In the genomic region with DNA sequence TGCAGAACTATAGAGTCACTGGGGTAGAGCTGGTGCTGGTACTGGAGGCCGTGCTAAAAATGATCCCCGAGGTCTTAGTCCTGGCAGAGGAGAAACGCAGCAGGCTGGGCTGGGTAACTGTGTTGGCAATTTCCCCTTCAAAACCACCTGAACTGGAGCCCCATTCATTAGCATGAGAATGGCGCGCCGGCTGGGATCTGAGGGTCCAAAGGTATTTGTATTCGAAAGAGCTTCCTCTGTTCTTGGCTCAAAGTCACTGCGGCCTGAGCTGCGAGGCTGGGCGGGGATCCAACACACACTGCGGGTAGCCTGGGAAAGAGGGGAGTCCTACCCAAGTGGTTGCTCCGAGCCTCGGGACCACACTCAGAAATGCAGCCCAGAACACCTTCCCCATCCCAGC, we compare ENCODE assay signal across 11 mouse cellular contexts. TPM values are rescaled to one million over a fixed set of nuclear protein-coding genes. Genes with fewer than 3 reads are reported as not detected.
A peak's percentile ranks its signal among the peaks of the same experiment; 100 is the strongest.
DNase-seq lines count a peak whose midpoint lies in the region; ATAC-seq lines count a peak whose summit lies in the region.
"Had no signal": no experiment of that assay in that cellular context is flagged by ENCODE, and none has a peak within 500 bp of the region (broad histone marks: within the 10 kb centered on the region; RNA-seq: fewer than 3 reads in every experiment).

No protein-coding gene starts in this region.

- 0 out of 2 replicates have a peak, but pooled peaks cover 4% of the 10 kb centered on the region for H3K4me1 ChIP-seq in intestine, embryonic 14.5 days (replicated peaks; ENCODE audit: control insufficient read depth, insufficient read depth, low read length)
- H3K4me1 ChIP-seq in midbrain, embryonic 13.5 days (replicated peaks), result peaks cover 39% of the 10 kb centered on the region

- no peak overlapping the region for H3K4me3 ChIP-seq in intestine, embryonic 14.5 days (ENCODE audit: low read depth, low read length)
- H3K4me3 ChIP-seq in midbrain, embryonic 13.5 days (replicated peaks), result no peak overlapping the region
- H3K4me3 ChIP-seq: erythroblast, embryonic 14.5 days; limb, embryonic 12.5 days had no signal

- no peaks in the 10 kb centered on the region for H3K9me3 ChIP-seq in intestine, embryonic 14.5 days (ENCODE audit: control insufficient read depth, low read length)
- no peaks in the 10 kb centered on the region for H3K9me3 ChIP-seq in midbrain, embryonic 13.5 days
- H3K9me3 ChIP-seq: limb, embryonic 12.5 days had no signal

- no peaks in the 10 kb centered on the region for H3K36me3 ChIP-seq in intestine, embryonic 14.5 days (ENCODE audit: control insufficient read depth, insufficient read depth, low read length)
- no peaks in the 10 kb centered on the region for H3K36me3 ChIP-seq in midbrain, embryonic 13.5 days
- H3K36me3 ChIP-seq: limb, embryonic 12.5 days had no signal

- H3K27ac ChIP-seq in intestine, embryonic 14.5 days (ENCODE audit: low read depth), result no peak overlapping the region
- H3K27ac ChIP-seq in midbrain, embryonic 13.5 days, result peak overlapping the region; percentile 60
- H3K27ac ChIP-seq: limb, embryonic 12.5 days had no signal

- WGBS in intestine, embryonic 14.5 days, result 17% methylated on average over 13 of the region's 13 CpGs
- 2% methylated on average over 13 of the region's 13 CpGs for WGBS in midbrain, embryonic 13.5 days

- no peak overlapping the region for H3K4me2 ChIP-seq in intestine, embryonic 14.5 days (ENCODE audit: low read length)
- H3K4me2 ChIP-seq in midbrain, embryonic 13.5 days (replicated peaks), result 0 out of 2 replicates have a peak overlapping the region, but pooled peaks have one; percentile 13
- H3K4me2 ChIP-seq: limb, embryonic 12.5 days had no signal

- no peaks in the 10 kb centered on the region for H3K27me3 ChIP-seq in intestine, embryonic 14.5 days (replicated peaks; ENCODE audit: control insufficient read depth, insufficient read depth, low read length)
- H3K27me3 ChIP-seq in midbrain, embryonic 13.5 days, result no peaks in the 10 kb centered on the region

- H3K9ac ChIP-seq in intestine, embryonic 14.5 days (ENCODE audit: low read length), result no peak overlapping the region
- H3K9ac ChIP-seq in midbrain, embryonic 13.5 days (replicated peaks), result no peak overlapping the region
- H3K9ac ChIP-seq: limb, embryonic 12.5 days had no signal

- no peak for ATAC-seq in intestine, embryonic 14.5 days (replicated peaks; ENCODE audit: low FRiP score, low TSS enrichment, low read depth)
- ATAC-seq in midbrain, embryonic 13.5 days, result peak; percentile 70
- ATAC-seq in erythroid progenitor cell, adult 5-6 weeks (replicated peaks; ENCODE audit: low FRiP score, poor library complexity, severe bottlenecking), result no peak

- DNase-seq in heart, postnatal 4 days, result peak; percentile 47
- no peak for DNase-seq in heart, adult 11 months
- DNase-seq in cerebellum, postnatal 25 days, result peak; percentile 59 to 74
- peak; percentile 64 for DNase-seq in intestine, embryonic 14.5 days (ENCODE audit: low spot score)
- DNase-seq in heart, adult 18-20 months, result no peak
- DNase-seq in yolk sac, embryonic 10.5 days (ENCODE audit: low spot score), result no peak

RNA-seq across cellular contexts. Expression of a gene that starts 32.6 kb away (rescaled TPM):
- 10 to 100 TPM; 10.9 to 12.6 TPM for total RNA-seq in heart, postnatal 4 days (2021)
- polyA plus RNA-seq in intestine, embryonic 14.5 days (2014; fragmentation: Nextera tagmentation; extraction: Ambion mirVana), result 1.2 and 1.9 TPM in 2 replicates
- 2.9 and 5.2 TPM in 2 replicates for polyA plus RNA-seq in midbrain, embryonic 13.5 days (2015; fragmentation: Nextera tagmentation; extraction: Ambion mirVana)
- total RNA-seq in heart, adult 18-20 months (2021), result 10 to 100 TPM; 28.2 to 30.7 TPM
- not detected in 2 replicates for total RNA-seq in erythroid progenitor cell, adult 5-6 weeks (2015; ENCODE audit: low replicate concordance)
- total RNA-seq in erythroid progenitor cell, adult 5-6 weeks (2017; ENCODE audit: low replicate concordance), result not detected in 2 replicates
- total RNA-seq: MEL had no signal
- polyA plus RNA-seq: erythroblast, embryonic 14.5 days had no signal

Comparison
In these comparisons a context has a peak if more than half of its experiments do, and no peak if none do; other contexts are left out.
1. DNase-seq: peak in heart, postnatal 4 days (single experiment), cerebellum, postnatal 25 days (2 of 2) and intestine, embryonic 14.5 days (single experiment); none in heart, adult 11 months (single experiment), heart, adult 18-20 months (0 of 2) and yolk sac, embryonic 10.5 days (single experiment).
2. RNA of a gene that starts 32.6 kb away (total RNA-seq): 28.2 to 30.7 TPM in heart, adult 18-20 months and 10.9 to 12.6 TPM in heart, postnatal 4 days; not detected in erythroid progenitor cell, adult 5-6 weeks; every median in the first group is over 10 times any median in the second.